Mouse (Mus musculus) embryonic fibroblast, embryonic 13.5 days (primary cell): ENCODE measurements around the gene Lgals4. TPM values are rescaled to one million over a fixed set of nuclear protein-coding genes. Genes with fewer than 3 reads are reported as not detected.
"Not testable (repeated sequence)": the region's sequence is repeated elsewhere in the genome, so short reads cannot be mapped to it uniquely, and the experiment has no call there.

Experiments used
- H3K27ac ChIP-seq: 2 replicates; pipeline ENCODE4 v1.5.1; 2012; ENCODE audit warnings: low read length, control low read depth, inconsistent platforms; ENCODE audit not compliant: insufficient read depth
- H3K4me1 ChIP-seq: 2 replicates; pipeline ENCODE4 v1.6.1; 2011; ENCODE audit warnings: low read length; ENCODE audit not compliant: control insufficient read depth, insufficient read depth
- H3K4me3 ChIP-seq: 2 replicates; pipeline ENCODE4 v1.5.1; 2011; ENCODE audit warnings: mild to moderate bottlenecking, control low read depth, low read length; ENCODE audit not compliant: insufficient read depth
- CTCF ChIP-seq: IDR thresholded peaks from 2 replicates; pipeline ENCODE4 v1.5.1; 2011; ENCODE audit warnings: mild to moderate bottlenecking, control low read depth, low read length, moderate library complexity, borderline replicate concordance; ENCODE audit not compliant: insufficient read depth
- POLR2A ChIP-seq: IDR thresholded peaks from 2 replicates; pipeline ENCODE4 v1.6.1; 2011; ENCODE audit warnings: low read depth, mild to moderate bottlenecking, control low read depth, low read length, moderate library complexity
- polyA plus RNA-seq: library from polyadenylated mRNA; stranded (reverse); fragments of >200 nt; gene quantifications from 2 replicates; pipeline ENCODE4 v1.2.4, GENCODE M21; 2011; ENCODE audit warnings: low read depth; ENCODE audit not compliant: missing spikeins, insufficient read length

The Lgals4 gene
- polyA plus RNA-seq, 1 experiment, result 6.5 TPM

DNA sequence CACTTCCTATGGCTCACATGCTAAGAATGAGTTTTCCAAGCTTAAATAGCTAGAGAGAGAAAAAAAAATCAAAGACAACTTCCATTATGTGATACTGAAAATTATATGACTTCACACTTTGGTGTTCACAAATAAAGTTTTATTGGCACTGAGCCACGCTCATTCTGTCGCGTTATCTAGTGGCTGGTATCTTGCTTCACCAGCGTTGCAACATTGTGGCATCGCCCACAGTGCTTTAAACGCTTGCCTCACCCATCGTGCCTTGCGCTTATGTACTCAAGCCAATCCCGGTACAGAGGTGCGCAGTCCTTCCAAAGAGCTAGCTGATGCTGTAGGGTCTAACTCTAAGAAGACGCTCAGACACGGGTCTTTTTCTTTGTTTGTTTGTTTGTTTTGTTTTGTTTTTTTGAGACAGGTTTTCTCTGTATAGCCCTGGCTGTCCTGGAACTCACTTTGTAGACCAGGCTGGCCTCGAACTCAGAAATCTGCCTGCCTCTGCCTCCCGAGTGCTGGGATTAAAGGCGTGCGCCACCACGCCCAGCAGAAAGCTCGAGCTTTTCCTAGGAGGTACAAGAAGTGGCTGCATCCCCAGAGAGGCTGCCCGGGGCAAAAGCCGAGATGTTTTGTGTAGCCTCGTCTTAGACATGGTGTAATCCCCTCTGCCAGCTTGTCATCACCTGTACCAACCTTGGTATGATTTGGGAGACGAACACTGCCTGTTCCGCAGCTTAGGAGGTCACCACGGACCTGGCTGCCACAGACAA is 37.4 kb downstream of the Lgals4 start:
- Histone ChIP-seq H3K4me3 (no peak overlapping the region), H3K4me1 (no peaks in the 10 kb centered on the region), H3K27ac (no peak overlapping the region)
- TF ChIP-seq CTCF, result no peak
- no peak for TF ChIP-seq POLR2A

DNA sequence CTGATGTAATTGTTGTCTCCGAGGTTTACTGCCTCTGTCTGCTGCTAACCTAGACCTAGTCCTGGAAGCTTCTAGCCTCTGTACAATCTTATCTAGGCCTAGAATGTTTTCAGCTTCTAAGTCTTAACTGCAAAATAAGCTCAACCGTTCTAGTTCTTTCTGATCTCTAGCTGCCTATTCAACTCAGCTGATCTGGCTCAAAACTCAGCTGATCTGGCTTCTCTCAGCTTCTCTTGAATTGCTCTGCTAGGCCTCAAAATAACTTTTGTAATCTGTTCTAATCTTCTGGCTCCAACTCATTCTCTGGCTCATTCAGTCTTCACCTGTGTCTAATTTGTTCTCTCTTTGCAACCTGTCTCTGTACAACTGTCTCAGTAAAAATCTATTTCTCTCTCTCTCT is 40.9 kb downstream of the Lgals4 start:
- TF ChIP-seq CTCF (no peak), POLR2A (no peak)
- no peak overlapping the region for H3K27ac ChIP-seq
- no peak overlapping the region for H3K4me3 ChIP-seq
- no peaks in the 10 kb centered on the region for H3K4me1 ChIP-seq

DNA sequence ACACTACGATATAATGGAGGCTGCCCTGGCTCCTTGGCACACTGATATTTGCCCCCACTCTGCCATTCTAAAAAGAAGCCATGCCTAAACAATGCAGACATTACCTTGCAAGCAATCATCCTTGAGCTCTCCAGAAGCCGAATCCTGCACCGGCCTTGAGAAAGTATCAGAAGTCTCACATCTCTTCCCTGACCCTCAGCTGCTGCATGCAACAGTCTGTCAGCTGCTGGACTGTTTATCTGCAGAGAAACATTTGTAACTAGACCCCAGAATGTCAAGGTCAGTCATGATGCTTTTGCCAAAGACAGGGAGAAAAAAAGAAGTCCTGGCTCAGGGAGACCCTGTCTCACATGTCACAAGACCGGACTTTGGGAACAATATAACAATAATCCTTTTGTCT is 42.4 kb downstream of the Lgals4 start:
- Histone ChIP-seq H3K4me1 (no peaks in the 10 kb centered on the region), H3K4me3 (no peak overlapping the region), H3K27ac (no peak overlapping the region)
- TF ChIP-seq CTCF, result no peak
- TF ChIP-seq POLR2A, result no peak

DNA sequence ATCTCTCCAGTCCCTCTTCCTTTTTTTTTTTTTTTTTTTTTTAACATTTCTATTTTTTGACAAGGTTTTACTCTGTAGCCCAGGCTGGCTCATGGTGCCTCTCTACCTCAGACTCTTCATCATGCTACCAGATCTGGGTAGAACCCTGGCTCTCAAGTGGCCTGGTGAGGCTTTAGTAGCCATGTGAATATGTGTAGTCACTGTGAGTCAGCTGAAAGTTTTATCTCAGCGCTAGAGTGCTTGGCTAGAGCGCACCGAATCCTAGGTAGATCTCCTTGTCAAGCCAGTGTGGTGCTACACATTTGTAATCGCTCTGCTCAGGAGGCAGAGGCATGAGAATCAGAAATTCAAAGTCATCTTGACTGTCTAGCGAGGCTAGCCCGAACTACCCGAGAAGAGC is 43.5 kb downstream of the Lgals4 start:
- H3K4me1 ChIP-seq, result no peaks in the 10 kb centered on the region
- H3K27ac ChIP-seq, result no peak overlapping the region
- no peak overlapping the region for H3K4me3 ChIP-seq
- TF ChIP-seq CTCF (no peak), POLR2A (no peak)

DNA sequence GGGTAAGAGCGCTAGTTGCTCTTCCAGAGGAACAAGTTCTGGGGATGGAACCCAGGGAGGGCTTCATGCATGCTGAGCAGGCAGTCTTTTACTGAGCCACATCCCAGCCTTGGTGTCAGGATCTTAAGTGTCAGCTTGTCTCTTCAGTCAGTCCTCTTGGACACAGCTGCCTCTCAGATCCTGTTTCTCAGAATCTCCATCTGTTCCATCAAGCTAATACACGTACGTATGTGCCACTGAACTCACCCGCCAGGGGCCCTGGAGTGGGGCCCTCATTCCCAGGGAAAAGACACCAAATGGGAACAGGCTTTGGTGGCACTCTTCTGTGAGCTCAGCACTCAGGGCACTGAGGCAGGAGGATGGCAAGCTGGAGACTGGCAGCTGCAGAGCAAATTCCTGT is 44.2 kb downstream of the Lgals4 start:
- H3K4me1 ChIP-seq, result no peaks in the 10 kb centered on the region
- H3K27ac ChIP-seq, result no peak overlapping the region
- TF ChIP-seq CTCF (no peak), POLR2A (no peak)
- H3K4me3 ChIP-seq, result no peak overlapping the region

DNA sequence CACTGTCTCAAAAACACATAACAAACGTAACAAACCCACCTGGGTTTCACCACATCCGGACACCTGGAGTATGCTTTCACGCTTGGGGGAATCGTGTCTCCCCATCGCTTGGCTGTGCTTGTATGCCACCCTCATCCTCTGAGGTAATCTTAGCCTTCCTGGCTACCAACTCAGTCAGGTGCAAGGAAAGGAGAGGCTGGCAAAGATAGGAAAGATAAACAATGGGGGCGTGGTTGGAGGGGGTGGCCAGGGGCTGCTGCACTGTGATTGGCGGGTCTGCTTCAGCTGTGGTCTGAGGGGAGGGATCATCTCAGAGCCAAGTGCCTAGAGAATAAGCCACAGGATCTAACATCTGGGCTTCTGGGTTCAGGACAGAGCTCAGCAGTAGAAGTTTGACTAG is 46.0 kb downstream of the Lgals4 start:
- H3K4me3 ChIP-seq, result no peak overlapping the region

DNA sequence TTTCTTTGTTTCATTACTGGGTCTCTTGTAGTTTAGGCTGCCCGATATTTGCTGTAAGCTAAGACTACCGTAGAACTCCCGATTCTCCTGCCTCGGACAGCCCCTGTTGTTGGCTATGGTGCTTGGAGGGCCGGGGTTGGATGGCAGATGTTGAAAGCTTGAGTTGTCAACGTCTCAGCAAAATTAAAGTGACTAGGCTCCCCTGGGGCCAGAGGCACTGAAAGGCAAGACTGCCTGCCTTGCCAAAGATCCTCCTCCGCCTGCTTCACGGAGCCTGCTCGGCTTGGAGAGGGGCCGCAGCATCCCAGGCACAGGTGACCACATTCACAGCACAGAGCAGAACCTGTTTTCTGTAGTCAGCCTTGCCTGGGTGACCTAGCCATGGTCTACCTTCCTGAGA is 46.9 kb downstream of the Lgals4 start:
- H3K27ac ChIP-seq, result no peak overlapping the region
- no peaks in the 10 kb centered on the region for H3K4me1 ChIP-seq
- no peak overlapping the region for H3K4me3 ChIP-seq
- TF ChIP-seq CTCF (no peak), POLR2A (no peak)

More for the DNA sequence above, 46.0 kb downstream of the Lgals4 start:
- H3K4me1 ChIP-seq, result no peaks in the 10 kb centered on the region
- TF ChIP-seq CTCF (no peak), POLR2A (no peak)
- H3K27ac ChIP-seq, result no peak overlapping the region

DNA sequence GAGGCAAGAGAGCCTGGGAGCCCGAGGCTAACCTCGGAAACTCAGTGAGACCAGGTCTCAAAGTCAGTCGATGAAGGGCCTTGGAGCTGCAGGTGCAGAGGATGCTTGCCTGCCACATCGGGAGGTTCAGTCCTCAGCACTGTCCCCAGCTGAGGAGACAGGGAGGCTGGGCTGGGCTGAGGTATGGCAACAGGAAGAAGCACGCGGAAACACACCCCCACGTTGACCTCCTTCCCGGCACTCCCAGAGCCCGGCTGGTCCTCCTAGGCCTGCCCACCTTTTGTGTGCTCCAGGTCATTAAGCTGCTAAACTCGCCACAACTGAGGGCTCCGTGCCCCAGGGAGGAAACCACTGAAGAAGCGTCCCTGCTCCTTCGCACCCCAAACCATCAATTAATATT is 47.5 kb downstream of the Lgals4 start, which contains the start of gene Capn12:
Gene Capn12 (plus strand): TSS at position 224 of the 400 bp plus-strand sequence.
- no peaks in the 10 kb centered on the region for H3K4me1 ChIP-seq
- no peak for TF ChIP-seq CTCF
- TF ChIP-seq POLR2A, result no peak
- no peak within 1 kb of the TSS for H3K4me3 ChIP-seq
- H3K27ac ChIP-seq, result no peak within 1 kb of the TSS

DNA sequence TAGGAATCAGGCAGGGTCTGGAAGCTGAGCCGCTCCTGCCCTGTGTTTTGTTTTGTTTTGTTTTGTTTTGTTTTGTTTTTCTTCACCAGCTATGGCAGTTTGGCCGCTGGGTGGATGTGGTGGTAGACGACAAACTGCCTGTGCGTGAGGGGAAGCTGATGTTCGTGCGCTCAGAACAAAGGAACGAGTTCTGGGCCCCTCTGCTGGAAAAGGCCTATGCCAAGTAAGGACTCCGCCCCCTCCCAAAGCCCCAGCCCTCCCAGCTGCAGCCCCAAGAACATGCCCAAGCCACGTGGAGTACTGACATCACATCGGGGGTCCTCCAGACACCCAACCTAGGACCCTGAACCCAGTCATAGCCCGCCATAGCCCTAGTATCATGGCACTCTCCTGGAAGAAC is 49.4 kb downstream of the Lgals4 start:
- no peak overlapping the region for H3K27ac ChIP-seq
- no peak overlapping the region for H3K4me3 ChIP-seq
- TF ChIP-seq POLR2A, result no peak
- TF ChIP-seq CTCF, result no peak
- no peaks in the 10 kb centered on the region for H3K4me1 ChIP-seq

DNA sequence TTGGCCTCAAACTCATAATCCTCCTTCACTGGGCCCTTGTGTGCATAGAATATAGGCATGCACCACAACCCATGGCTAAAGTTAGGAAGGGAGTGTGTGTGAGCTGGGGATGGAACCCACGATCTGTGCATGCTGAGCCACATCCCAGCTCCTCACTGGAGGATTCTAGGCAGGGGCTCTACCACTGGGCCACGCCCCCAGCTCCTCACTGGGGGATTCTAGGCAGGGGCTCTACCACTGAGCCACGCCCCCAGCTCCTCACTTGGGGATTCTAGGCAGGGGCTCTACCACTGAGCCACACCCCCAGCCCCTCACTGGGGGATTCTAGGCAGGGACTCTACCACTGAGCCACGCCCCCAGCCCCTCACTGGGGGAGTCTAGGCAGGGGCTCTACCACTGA is 50.0 kb downstream of the Lgals4 start:
- not testable (repeated sequence) for H3K27ac ChIP-seq, H3K4me1 ChIP-seq, H3K4me3 ChIP-seq
